In the genomic region with DNA sequence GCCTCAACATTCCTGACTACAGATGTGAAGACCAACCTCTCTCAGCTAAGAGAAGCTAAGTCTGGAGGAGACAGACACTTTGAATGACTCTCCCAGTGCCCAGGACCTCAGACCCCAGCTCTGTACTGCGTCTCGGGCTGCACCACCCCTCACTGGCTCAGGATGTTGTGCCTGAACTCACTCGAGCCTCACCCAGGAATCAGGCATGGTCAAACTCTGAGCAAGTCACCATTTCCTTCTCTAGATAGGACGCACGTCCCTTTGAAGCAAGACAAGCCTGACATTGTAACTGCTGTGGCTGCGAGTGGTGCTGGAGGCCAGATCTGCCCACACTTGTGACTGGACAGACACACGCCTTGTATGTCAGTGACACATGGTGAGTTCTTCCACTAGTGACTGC, we compare ENCODE assay signal across 10 mouse cellular contexts.
DNase-seq lines count a peak whose midpoint lies in the region; ATAC-seq and TF ChIP-seq lines count a peak whose summit lies in the region.
"Had no signal": no experiment of that assay in that cellular context is flagged by ENCODE, and none has a peak within 500 bp of the region (broad histone marks: within the 10 kb centered on the region; RNA-seq: fewer than 3 reads in every experiment).

No protein-coding gene starts in this region.

- no peak overlapping the region for H3K4me3 ChIP-seq in hindbrain, embryonic 10.5 days
- H3K4me3 ChIP-seq in hindbrain, embryonic 11.5 days (ENCODE audit: low read depth, low read length) = no peak overlapping the region
- 0 out of 2 replicates have a peak overlapping the region, but pooled peaks have one; percentile 3 for H3K4me3 ChIP-seq in E14TG2a.4 (replicated peaks; ENCODE audit: low read length)
- H3K4me3 ChIP-seq in forebrain, embryonic 16.5 days (replicated peaks; ENCODE audit: low read length) = no peak overlapping the region
- no peak overlapping the region for H3K4me3 ChIP-seq in limb, embryonic 15.5 days
- H3K4me3 ChIP-seq: left cerebral cortex, adult 2 months had no signal

- no peak overlapping the region for H3K9ac ChIP-seq in hindbrain, embryonic 11.5 days (ENCODE audit: low read depth, low read length)
- no peak overlapping the region; the same call in 1 of the 2 replicates for H3K9ac ChIP-seq in forebrain, embryonic 16.5 days (replicated peaks; ENCODE audit: low read depth, low read length)
- no peak overlapping the region for H3K9ac ChIP-seq in limb, embryonic 15.5 days

- H3K4me2 ChIP-seq in hindbrain, embryonic 11.5 days (replicated peaks; ENCODE audit: low read depth, low read length) = no peak overlapping the region
- peak overlapping the region; percentile 22; the same call in 1 of the 2 replicates for H3K4me2 ChIP-seq in forebrain, embryonic 16.5 days (ENCODE audit: low read length)
- no peak overlapping the region for H3K4me2 ChIP-seq in limb, embryonic 15.5 days

- no peak for TF ChIP-seq CTCF in E14TG2a.4 (conservative IDR thresholded peaks at IDR 0.05; ENCODE audit: low read length)

- peaks cover 15% of the 10 kb centered on the region for H3K4me1 ChIP-seq in hindbrain, embryonic 10.5 days (replicated peaks)
- no peaks in the 10 kb centered on the region; the same call in 1 of the 2 replicates for H3K4me1 ChIP-seq in hindbrain, embryonic 11.5 days (replicated peaks; ENCODE audit: control insufficient read depth, insufficient read depth, low read length)
- peaks cover 26% of the 10 kb centered on the region for H3K4me1 ChIP-seq in E14TG2a.4 (replicated peaks; ENCODE audit: low read depth, low read length)
- peaks cover 15% of the 10 kb centered on the region for H3K4me1 ChIP-seq in forebrain, embryonic 16.5 days (replicated peaks; ENCODE audit: control insufficient read depth, insufficient read depth, low read length)
- H3K4me1 ChIP-seq in limb, embryonic 15.5 days = peaks cover 25% of the 10 kb centered on the region

- no peaks in the 10 kb centered on the region for H3K36me3 ChIP-seq in hindbrain, embryonic 10.5 days
- no peaks in the 10 kb centered on the region for H3K36me3 ChIP-seq in hindbrain, embryonic 11.5 days (ENCODE audit: control insufficient read depth, insufficient read depth, low read length)
- no peaks in the 10 kb centered on the region for H3K36me3 ChIP-seq in E14TG2a.4 (ENCODE audit: insufficient read depth, low read length)
- H3K36me3 ChIP-seq in forebrain, embryonic 16.5 days (ENCODE audit: control insufficient read depth, insufficient read depth) = no peaks in the 10 kb centered on the region
- 0 out of 2 replicates have a peak, but pooled peaks cover 3% of the 10 kb centered on the region for H3K36me3 ChIP-seq in limb, embryonic 15.5 days

- no peaks in the 10 kb centered on the region for H3K27me3 ChIP-seq in hindbrain, embryonic 10.5 days (ENCODE audit: insufficient read depth, poor library complexity, severe bottlenecking)
- H3K27me3 ChIP-seq in hindbrain, embryonic 11.5 days (ENCODE audit: control insufficient read depth, insufficient read depth, low read length) = no peaks in the 10 kb centered on the region
- no peaks in the 10 kb centered on the region for H3K27me3 ChIP-seq in E14TG2a.4 (ENCODE audit: insufficient read depth, low read length)
- no peaks in the 10 kb centered on the region for H3K27me3 ChIP-seq in forebrain, embryonic 16.5 days (replicated peaks; ENCODE audit: control insufficient read depth, insufficient read depth, low read length)
- H3K27me3 ChIP-seq in limb, embryonic 15.5 days = no peaks in the 10 kb centered on the region

- WGBS in hindbrain, embryonic 10.5 days = 79% methylated on average over 7 of the region's 7 CpGs
- WGBS in hindbrain, embryonic 11.5 days = 73% methylated on average over 7 of the region's 7 CpGs
- WGBS in forebrain, embryonic 16.5 days = 72% methylated on average over 7 of the region's 7 CpGs
- WGBS in limb, embryonic 15.5 days = 59% methylated on average over 7 of the region's 7 CpGs

- no peaks in the 10 kb centered on the region for H3K9me3 ChIP-seq in hindbrain, embryonic 10.5 days
- no peaks in the 10 kb centered on the region for H3K9me3 ChIP-seq in hindbrain, embryonic 11.5 days (ENCODE audit: control insufficient read depth, low read length)
- H3K9me3 ChIP-seq in E14TG2a.4 (ENCODE audit: low read length) = no peaks in the 10 kb centered on the region
- no peaks in the 10 kb centered on the region for H3K9me3 ChIP-seq in forebrain, embryonic 16.5 days (ENCODE audit: control insufficient read depth, low read length)
- no peaks in the 10 kb centered on the region for H3K9me3 ChIP-seq in limb, embryonic 15.5 days

- H3K27ac ChIP-seq in hindbrain, embryonic 10.5 days = peak overlapping the region; percentile 3; the same call in 1 of the 2 replicates
- no peak overlapping the region for H3K27ac ChIP-seq in hindbrain, embryonic 11.5 days (ENCODE audit: low read depth, low read length)
- H3K27ac ChIP-seq in forebrain, embryonic 16.5 days (ENCODE audit: low read length) = peak overlapping the region; percentile 77
- H3K27ac ChIP-seq in limb, embryonic 15.5 days = peak overlapping the region; percentile 57; the same call in 1 of the 2 replicates
- H3K27ac ChIP-seq: left cerebral cortex, adult 2 months had no signal

- no peak for DNase-seq in hindbrain, embryonic 10.5 days (ENCODE audit: low spot score)
- DNase-seq in hindbrain, embryonic 11.5 days (ENCODE audit: low spot score) = no peak
- no peak for DNase-seq in left cerebral cortex, adult 11 months (ENCODE audit: low spot score)
- DNase-seq in layer of hippocampus, postnatal 36 days = no peak
- no peak for DNase-seq in left cerebral cortex, adult 18-20 months (ENCODE audit: low spot score in 2 of 2)

- ATAC-seq in hindbrain, embryonic 11.5 days (ENCODE audit: low FRiP score) = no peak
- ATAC-seq in forebrain, embryonic 16.5 days = peak; percentile 25
- no peak for ATAC-seq in limb, embryonic 15.5 days (ENCODE audit: insufficient number of reproducible peaks, low FRiP score, low TSS enrichment, low read depth)
- ATAC-seq: lung, postnatal 0 days had no signal
